Mouse (Mus musculus): ENCODE results near the gene Arih1. TPM values are rescaled to one million over a fixed set of nuclear protein-coding genes. Genes with fewer than 3 reads are reported as not detected.

Gene Arih1
- total RNA-seq, 4 experiments from 2014 or later, result 107 to 144 (median 120) TPM

Other genes starting within 250 kb of the Arih1 start
- gene Adpgk, start 195.1 kb downstream of the Arih1 start, total RNA-seq (2022), result 10 to 100 TPM; 30.6 to 33.5 (median 31.2) TPM
- 10 to 100 TPM; 11.1 to 25.4 (median 18.9) TPM for gene Bbs4, start 133.1 kb downstream of the Arih1 start, total RNA-seq (2022)
- 100 to 1,000 TPM; 125 to 176 (median 142) TPM for gene Hexa, start 52.9 kb upstream of the Arih1 start, total RNA-seq (2022)
- 1 to 10 TPM; 1.5 to 3.9 (median 3.5) TPM for gene Tmem202, start 53.2 kb upstream of the Arih1 start, total RNA-seq (2022)
- 10 to 100 TPM in 2 of 4 experiments, 1 to 10 TPM in 2; 5.8 to 16.0 (median 9.7) TPM for gene Celf6, start 91.3 kb upstream of the Arih1 start, total RNA-seq (2022)
- 10 to 100 TPM; 25.3 to 39.9 (median 33.0) TPM for gene Parp6, start 130.7 kb upstream of the Arih1 start, total RNA-seq (2022)
- 100 to 1,000 TPM; 565 to 846 (median 715) TPM for gene Pkm, start 169.8 kb upstream of the Arih1 start, total RNA-seq (2022)
- gene Gramd2, start 193.5 kb upstream of the Arih1 start, total RNA-seq (2022), result under 1 TPM in 3 of 4 experiments, not detected in 1; 0.07 to 0.20 (median 0.11) TPM